Mouse (Mus musculus) ES-Bruce4 (cell line): ENCODE data around the gene Crocc2. TPM values are rescaled to one million over a fixed set of nuclear protein-coding genes. Genes with fewer than 3 reads are reported as not detected.

Source experiments
- H3K27ac ChIP-seq: 2 replicates; pipeline ENCODE4 v1.5.1; 2012; ENCODE audit warnings: low read length, inconsistent platforms; ENCODE audit not compliant: insufficient read depth
- H3K27me3 ChIP-seq: 2 replicates; pipeline ENCODE4 v1.6.1; 2012; ENCODE audit warnings: mild to moderate bottlenecking, low read length, inconsistent platforms; ENCODE audit not compliant: control insufficient read depth, poor library complexity, insufficient read depth, severe bottlenecking
- H3K36me3 ChIP-seq: 2 replicates; pipeline ENCODE4 v1.6.1; 2012; ENCODE audit warnings: inconsistent platforms, mild to moderate bottlenecking, low read length, moderate library complexity; ENCODE audit not compliant: control insufficient read depth, poor library complexity, insufficient read depth, severe bottlenecking
- H3K4me1 ChIP-seq: one replicate; pipeline ENCODE4 v1.8.1; 2011; ENCODE audit warnings: low read length; ENCODE audit not compliant: control insufficient read depth, insufficient read depth
- H3K4me3 ChIP-seq: 2 replicates; pipeline ENCODE4 v1.5.1; 2011; ENCODE audit warnings: low read depth, mild to moderate bottlenecking, low read length
- H3K9ac ChIP-seq: 2 replicates; pipeline ENCODE4 v1.6.1; 2012; ENCODE audit warnings: low read depth, mild to moderate bottlenecking, inconsistent platforms; ENCODE audit not compliant: poor library complexity, severe bottlenecking
- H3K9me3 ChIP-seq: replicated peaks from 2 replicates; pipeline ENCODE4 v1.6.1; 2012; ENCODE audit warnings: mild to moderate bottlenecking, low read length, inconsistent platforms; ENCODE audit not compliant: control insufficient read depth, poor library complexity, insufficient read depth, severe bottlenecking
- CTCF ChIP-seq: IDR thresholded peaks from one replicate; pipeline ENCODE4 v1.8.1; 2011; ENCODE audit warnings: low read depth, low read length
- EP300 ChIP-seq: IDR thresholded peaks from 2 replicates; pipeline ENCODE4 v1.6.1; 2011; ENCODE audit warnings: low read depth, low read length; ENCODE audit not compliant: insufficient read depth
- POLR2A ChIP-seq: IDR thresholded peaks from one replicate; pipeline ENCODE4 v1.8.1; 2011; ENCODE audit warnings: low read length; ENCODE audit not compliant: insufficient read depth
- polyA plus RNA-seq: library from polyadenylated mRNA; stranded (reverse); fragments of >200 nt; gene quantifications from 2 replicates; pipeline ENCODE4 v1.2.4, GENCODE M21; 2011; ENCODE audit warnings: low read depth; ENCODE audit not compliant: missing spikeins, insufficient read depth, insufficient read length

Gene Crocc2
- polyA plus RNA-seq, 1 experiment = 0.09 TPM

- Histone ChIP-seq H3K9me3 (no peaks in the 10 kb centered on the region), H3K4me3 (no peak overlapping the region), H3K4me1 (no peaks in the 10 kb centered on the region), H3K9ac (no peak overlapping the region), H3K36me3 (no peaks in the 10 kb centered on the region), H3K27ac (no peak overlapping the region), H3K27me3 (no peaks in the 10 kb centered on the region)
- peak; percentile 74 for TF ChIP-seq CTCF
- no peak for TF ChIP-seq EP300
These were observed 39.7 kb upstream of the Crocc2 start for GRCm38 (mm10) chr1:93128710-93129349.

GRCm38 (mm10) chr1:93130242-93130983, 38.1 kb upstream of the Crocc2 start:
- Histone ChIP-seq H3K27ac (no peak overlapping the region), H3K9ac (no peak overlapping the region), H3K4me1 (no peaks in the 10 kb centered on the region), H3K27me3 (no peaks in the 10 kb centered on the region), H3K36me3 (no peaks in the 10 kb centered on the region), H3K4me3 (no peak overlapping the region), H3K9me3 (no peaks in the 10 kb centered on the region)
- TF ChIP-seq EP300 (no peak), CTCF (no peak), POLR2A (no peak)

- TF ChIP-seq CTCF (no peak), EP300 (no peak), POLR2A (no peak)
- Histone ChIP-seq H3K4me3 (no peak overlapping the region), H3K9me3 (no peaks in the 10 kb centered on the region), H3K9ac (no peak overlapping the region), H3K36me3 (no peaks in the 10 kb centered on the region), H3K27ac (no peak overlapping the region), H3K4me1 (no peaks in the 10 kb centered on the region), H3K27me3 (no peaks in the 10 kb centered on the region)
These were observed 35.8 kb upstream of the Crocc2 start for GRCm38 (mm10) chr1:93132676-93133075.

GRCm38 (mm10) chr1:93135036-93135526, 33.4 kb upstream of the Crocc2 start, which contains the start of gene Agxt:
Agxt (plus strand) TSS chr1:93135240.
- Histone ChIP-seq H3K4me1 (no peaks in the 10 kb centered on the region), H3K36me3 (no peaks in the 10 kb centered on the region), H3K9ac (no peak within 1 kb of the TSS), H3K4me3 (no peak within 1 kb of the TSS), H3K9me3 (no peaks in the 10 kb centered on the region), H3K27me3 (no peaks in the 10 kb centered on the region), H3K27ac (no peak within 1 kb of the TSS)
- TF ChIP-seq EP300 (no peak), CTCF (no peak), POLR2A (no peak)

- Histone ChIP-seq H3K4me3 (no peak overlapping the region), H3K27me3 (no peaks in the 10 kb centered on the region), H3K4me1 (no peaks in the 10 kb centered on the region), H3K36me3 (no peaks in the 10 kb centered on the region), H3K9ac (no peak overlapping the region), H3K9me3 (no peaks in the 10 kb centered on the region), H3K27ac (no peak overlapping the region)
- TF ChIP-seq POLR2A = no peak
These were observed 30.0 kb upstream of the Crocc2 start for GRCm38 (mm10) chr1:93138534-93138933.

GRCm38 (mm10) chr1:93139713-93140112, 28.8 kb upstream of the Crocc2 start:
- Histone ChIP-seq H3K27ac (no peak overlapping the region), H3K27me3 (no peaks in the 10 kb centered on the region)

More at GRCm38 (mm10) chr1:93139713-93140112, 28.8 kb upstream of the Crocc2 start:
- TF ChIP-seq EP300 (no peak), POLR2A (no peak), CTCF (no peak)
- Histone ChIP-seq H3K9ac (no peak overlapping the region), H3K9me3 (no peaks in the 10 kb centered on the region), H3K36me3 (no peaks in the 10 kb centered on the region), H3K4me1 (no peaks in the 10 kb centered on the region), H3K4me3 (no peak overlapping the region)
